Mouse (Mus musculus) right cerebral cortex, adult 2 months (tissue): ENCODE data around the gene Csf1.

Experiments
- DNase-seq, 2 experiments: peaks; one replicate each; pipeline ENCODE4 v3.0.0; 2021 to 2022; ENCODE audit warnings: low spot score in 2 of 2

Csf1 gene

DNA sequence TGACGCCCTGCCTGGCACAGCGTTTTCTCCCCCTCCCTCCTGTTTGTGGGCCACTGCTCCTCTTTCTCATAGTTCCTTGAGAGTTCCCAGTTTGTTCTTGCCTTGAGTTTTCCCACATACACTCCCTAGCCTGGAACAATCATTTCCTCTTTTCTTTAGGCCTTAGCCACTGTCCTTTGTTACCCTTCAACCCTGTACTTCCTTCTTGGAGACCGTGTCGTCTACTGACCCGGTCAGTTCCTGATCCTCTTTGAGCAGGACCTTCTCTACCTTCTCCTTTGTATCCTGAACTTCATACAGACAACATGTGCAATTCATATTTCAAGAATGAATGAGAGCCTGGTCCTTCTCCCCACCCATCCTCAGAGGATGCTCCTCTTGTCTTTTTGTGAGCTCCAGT is 21.0 kb upstream of the Csf1 start:
- no peak for DNase-seq

DNA sequence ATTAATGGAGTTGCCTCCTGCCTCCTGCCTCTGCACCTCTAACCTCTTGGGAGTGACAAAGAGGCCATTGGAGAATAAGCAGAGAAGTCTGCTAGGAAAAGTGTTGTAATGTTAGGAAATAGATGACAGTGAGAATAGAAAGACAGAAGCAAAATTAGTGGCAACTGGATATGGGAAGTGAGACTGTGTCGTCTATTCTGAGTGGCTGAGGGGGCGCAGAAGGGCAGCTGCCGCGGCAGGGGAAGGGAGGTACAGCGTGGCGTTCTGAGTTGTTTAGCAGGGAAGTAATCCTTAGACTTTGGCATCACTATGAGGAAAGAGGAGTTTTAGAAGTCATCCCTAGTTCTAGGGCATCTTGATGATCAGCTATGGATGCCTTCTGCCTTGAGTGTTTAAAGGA is 17.7 kb upstream of the Csf1 start:
- no peak for DNase-seq

DNA sequence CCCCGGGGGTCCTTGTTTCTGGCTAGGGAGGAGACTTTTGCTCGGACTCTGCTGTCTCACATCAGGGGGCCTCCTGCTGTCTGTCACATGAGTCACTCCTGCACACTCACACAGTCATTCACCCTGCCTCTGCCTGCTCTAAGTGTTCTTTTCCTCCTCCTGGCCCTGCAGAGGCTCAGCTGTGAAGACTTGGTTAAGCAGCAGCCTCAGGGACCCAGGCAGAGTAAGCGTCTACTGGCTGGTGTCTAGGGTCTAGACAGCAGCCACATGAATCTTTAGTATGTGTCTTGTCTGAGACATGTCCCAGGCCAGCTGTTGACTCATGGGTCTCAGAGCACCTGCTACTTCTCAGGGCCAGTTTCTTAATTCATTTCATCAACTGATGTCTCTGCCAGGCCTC is 16.0 kb upstream of the Csf1 start:
- no peak for DNase-seq

DNA sequence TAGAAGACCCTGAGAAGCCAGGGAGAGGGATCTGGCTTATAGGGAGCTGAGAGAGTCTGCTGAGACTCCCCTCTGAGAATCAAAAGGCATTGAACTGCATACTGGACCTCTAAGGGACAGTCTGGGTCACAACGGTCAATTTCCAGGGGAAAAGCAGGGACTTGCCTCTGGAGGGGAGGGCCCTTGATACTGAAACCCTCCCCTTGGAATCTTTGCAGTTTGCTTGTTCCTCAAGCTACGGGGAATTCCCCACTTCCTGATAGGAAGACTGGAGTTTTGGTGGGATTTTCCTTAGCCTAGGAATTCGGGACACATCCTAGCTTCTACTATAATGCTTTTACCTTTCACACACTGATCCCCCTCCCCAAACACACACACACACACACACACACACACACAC is 15.5 kb upstream of the Csf1 start:
- DNase-seq = no peak

DNA sequence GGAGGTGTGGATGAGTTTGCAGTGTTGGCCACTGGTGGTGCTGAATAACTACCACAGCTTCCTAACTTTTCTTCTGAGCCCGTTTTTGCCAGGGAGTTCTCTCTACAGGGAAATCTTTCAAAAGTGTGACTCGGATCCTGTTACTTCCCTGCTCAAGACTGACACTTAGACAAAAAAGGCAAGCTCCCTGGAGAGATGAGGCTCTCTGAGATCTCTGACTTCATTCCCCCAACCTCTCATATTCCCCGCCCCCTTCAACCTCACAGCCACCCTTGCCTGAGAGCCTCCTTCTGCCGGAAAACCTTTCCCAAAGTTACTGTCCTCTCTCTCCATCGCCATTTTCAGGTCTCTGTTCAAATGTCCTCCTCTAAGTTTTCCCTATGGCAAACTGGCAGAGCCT is 14.8 kb upstream of the Csf1 start:
- DNase-seq = no peak

DNA sequence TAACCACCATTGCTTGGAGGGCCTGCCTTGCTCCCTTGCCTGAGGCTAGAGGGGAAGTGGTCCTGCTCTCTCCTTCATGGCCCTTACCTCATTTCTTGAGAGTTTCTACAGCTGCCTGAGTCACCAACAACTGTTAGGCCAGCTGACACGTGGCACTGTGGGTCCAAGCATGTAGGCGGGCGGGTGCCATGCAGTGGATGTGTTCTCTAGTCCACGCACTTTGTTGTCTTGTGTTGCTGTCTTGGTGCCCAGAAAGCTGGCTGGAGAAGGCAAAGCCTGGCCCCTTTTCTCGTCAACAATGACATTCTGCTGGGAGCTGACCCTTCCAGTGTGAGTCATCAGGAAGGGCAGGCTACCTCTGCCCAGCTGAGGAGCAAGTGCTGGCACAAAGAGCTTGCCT is 12.6 kb upstream of the Csf1 start:
- no peak for DNase-seq

DNA sequence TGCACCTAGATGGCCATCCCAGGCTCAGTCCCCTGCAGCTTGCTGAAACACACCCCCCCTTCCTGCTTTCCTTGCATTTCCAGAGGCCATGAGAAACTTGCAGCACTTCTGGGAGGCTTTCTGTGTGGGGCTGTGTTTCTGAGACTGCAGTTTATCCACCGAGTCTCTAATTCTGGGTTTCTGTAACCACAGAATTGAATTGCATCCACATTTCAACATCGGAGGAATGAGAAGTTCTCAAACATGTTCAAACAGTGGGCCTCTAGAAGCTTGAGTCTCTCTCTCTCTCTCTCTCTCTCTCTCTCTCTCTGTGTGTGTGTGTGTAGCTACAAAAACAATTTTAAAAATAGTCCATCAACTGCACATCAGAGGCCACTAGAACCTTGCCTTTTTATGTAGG is 9.4 kb upstream of the Csf1 start:
- DNase-seq = no peak

DNA sequence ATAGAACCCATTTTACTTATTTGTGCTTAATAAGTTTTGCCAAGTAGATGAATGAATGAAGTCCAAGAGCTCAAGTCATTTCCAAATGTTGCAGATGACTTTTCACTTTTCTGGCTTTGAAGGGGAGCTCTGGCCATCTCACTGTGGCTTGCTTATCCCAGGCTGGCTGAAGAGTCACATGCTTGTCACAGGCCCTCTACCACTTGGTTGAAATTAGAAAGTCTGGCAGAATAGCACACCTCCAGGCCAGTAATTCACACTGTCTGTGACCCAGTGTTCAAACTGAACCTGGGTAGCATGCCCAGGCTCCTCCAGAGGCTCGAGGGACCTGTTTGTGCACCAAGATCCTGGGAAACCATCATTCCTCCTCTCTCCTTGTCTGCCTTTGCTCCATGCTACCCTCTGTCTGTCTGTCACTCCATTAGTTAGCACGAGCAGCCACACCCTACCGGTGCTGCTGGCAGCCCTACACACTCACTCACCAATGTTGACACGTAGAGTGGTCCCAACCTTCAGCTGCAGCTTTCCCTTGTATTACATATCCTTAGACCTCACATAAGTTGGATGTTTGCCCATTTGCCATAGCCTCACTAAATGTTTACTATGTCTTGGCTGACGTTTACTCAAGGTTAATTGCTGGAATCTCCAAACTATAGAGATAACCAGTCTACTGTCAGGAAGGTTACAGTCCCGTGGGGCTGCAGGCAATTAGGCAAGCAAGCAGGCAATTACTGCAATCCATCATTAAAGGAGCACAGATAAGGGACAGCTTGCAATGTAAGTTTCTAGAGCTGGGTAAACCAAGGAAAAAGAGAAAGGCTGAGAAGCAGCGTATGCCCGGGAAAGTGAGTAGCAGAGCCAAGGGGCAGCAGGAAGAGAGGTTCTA is 8.1 kb upstream of the Csf1 start:
- DNase-seq = no peak

DNA sequence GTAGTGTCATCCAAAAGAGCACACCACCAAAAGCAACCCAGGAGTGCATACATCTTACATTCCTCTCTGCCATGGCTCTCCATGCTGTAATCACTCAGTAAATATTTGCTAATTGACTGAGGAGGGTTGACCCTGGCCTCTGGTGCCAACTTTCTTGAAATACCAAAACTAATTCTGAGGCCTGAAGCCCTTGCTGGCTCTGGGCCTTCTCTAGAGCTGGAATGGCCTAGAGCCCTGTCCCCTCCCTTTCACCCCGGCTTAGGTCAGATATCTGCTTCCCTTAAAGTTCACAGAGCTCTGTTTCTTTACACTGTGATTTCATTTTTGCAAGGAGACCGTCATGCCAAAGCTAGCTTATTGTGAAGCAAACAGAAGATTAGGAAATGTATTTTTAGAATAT is 6.5 kb upstream of the Csf1 start:
- DNase-seq = no peak

DNA sequence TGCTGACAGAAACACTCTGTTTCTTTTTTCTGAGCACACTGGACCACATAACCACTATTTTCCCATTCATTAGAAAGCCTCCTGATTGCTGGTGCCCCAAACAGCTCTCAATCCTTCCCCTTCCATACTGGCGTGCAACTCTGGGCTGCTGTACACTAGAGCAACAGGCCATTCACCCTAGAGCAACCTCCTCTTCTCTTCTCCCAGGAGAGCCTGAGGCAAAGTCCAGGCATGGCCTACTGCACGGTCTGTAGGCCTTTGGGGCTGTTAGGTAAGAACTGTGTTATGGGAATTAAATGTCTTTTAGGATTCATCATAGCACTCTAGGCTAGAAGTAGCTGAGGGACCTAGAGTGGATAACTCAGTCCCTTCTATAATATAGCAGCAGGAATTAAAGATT is 5.7 kb upstream of the Csf1 start:
- DNase-seq = no peak

DNA sequence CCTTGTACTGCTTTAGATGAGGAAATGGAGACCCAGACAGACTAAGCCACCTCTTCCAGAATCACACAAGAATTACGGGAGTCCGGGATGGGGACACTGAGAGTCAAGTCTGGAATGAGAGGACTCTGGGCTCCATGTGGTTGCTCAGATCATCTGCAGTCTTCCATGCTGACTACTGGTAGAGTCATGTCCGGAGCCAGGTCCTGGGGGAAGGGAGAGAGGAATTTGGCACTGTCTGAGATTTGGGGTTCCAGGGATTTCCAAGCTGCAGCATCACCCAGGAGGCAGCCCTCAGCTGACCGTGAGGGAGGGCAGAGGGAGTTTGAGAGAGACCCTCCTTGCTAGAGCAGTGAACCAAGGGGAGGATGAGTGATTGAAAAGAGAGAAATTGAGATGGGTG is 3.3 kb upstream of the Csf1 start:
- DNase-seq = no peak

DNA sequence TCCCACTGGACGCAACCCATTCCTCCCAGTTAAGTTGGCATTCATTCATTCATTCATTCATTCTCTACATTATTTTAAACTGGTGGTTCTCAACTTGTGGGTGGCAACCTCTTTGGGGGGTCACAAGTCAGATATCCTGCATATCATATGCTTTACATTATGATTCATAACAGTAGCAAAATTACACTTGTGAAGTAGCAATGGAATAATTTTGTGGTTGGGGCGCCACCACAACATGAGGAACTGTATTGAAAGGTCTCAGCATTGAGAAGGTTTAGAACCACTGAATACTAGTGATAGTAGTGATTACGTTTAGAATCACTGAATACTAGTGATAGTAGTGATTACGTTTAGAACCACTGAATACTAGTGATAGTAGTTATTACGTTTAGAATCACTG is 1.2 kb upstream of the Csf1 start:
- DNase-seq = no peak

DNA sequence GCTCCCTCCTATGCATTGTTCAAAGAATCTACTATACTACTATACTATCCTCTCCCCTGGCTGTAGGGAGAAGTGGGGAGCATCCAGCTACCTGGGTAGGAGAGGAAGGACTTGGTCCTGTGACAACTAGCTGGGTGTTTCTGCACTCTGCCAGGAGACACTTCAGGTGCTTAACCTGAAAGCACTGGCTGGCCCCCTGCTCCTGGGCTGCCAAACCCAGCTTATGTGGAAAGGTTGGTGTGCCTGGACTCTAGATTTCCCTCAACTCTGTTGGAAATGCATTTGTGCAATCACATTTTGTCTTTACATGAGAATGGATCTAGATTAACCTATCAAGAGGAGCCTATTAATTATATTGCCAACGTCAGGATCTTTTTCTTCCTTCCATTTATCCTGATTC is 502 bp upstream of the Csf1 start:
- DNase-seq = no peak

DNA sequence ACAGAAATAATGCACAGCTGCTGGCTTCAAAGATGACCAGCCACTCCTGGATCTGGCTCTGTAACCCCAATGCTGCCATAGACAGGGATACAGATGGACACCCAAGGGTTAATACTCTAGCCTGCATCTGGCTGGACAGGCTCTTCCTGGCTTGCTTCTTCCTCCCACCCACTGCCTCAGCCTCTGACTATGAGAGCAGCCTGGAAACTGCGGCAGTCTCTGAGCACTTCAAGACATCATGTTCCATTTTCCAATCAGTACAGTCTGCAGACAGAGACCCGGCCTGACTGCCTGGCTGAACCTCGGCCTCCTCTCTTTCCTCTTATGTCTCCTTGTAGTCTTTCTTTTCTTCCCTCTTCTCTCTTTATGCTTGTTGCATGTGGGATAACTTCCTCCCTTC is 1.6 kb downstream of the Csf1 start:
- peak in 1 of 2 experiments; percentile 50 for DNase-seq

DNA sequence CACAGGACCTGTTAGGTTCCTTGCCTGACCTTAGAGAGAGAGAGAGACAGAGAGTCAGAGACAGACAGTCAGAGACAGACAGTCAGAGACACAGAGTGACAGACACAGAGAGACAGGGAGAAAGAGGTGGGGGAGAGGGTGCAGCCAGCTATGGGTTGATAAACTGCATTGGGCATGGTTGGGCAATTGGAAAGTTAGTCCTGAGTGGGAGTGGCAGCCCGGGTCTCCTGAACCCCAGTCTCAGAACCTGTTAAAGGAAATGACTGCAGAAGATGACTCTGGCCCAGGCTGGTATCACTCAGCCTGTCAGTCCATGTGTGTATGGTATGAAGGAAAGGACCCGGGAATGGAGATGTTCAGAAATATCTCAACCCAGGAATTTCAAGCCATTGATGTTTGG is 2.1 kb downstream of the Csf1 start:
- DNase-seq = no peak

DNA sequence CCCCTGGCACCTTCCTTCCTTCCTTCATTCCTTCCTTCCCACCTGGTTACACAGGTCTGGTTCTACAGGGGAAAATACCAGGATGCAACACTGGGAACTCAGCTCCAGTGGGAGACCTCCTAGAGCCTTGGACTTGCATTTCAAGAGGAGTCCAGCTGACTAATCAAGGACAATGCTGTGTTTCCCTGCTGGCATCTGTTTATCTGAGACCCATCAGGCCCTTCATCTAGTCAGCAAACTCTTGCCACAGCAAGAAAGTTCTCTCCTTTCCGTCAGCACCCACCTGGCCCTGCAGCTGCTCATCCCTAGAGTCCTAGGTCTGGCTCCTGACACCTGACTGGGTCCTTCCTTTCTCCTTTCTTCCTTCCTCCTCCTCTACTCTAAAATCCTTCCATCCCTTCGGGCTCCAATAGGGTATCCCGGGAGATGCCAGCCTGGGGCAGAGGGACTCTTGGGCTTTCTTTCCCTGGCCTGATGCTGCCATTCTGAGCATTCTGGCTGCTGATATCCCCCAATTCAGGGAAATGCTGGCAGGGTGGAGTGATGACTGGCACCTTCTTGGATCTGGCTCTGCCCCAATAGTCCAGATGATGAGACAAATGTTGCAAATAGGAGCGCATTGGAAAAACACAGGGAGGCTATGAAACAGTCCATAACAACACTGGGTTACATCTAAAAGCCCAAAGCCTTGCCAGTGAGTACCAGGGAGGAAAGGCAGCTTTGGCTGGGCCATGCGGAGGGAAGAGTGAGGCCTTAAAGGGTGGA is 2.7 kb downstream of the Csf1 start:
- no peak for DNase-seq

DNA sequence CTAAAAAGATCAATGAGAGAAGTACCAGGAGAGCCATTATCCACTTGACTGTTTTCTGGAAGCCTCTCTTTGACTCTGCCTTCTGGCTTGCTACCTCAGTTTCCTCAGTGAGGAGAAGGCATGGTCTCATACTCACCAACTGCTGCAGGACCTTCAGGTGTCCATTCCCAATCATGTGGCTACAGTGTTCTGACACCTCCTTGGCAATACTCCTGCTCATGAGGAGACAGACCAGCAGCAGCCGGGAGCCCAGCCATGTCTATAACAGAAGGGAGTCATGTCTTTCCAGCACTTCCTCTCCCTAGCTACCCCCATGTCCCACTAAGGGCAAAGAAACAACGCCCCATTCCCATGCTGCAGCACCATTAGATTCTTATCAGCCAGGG is 3.8 kb downstream of the Csf1 start:
- no peak for DNase-seq

DNA sequence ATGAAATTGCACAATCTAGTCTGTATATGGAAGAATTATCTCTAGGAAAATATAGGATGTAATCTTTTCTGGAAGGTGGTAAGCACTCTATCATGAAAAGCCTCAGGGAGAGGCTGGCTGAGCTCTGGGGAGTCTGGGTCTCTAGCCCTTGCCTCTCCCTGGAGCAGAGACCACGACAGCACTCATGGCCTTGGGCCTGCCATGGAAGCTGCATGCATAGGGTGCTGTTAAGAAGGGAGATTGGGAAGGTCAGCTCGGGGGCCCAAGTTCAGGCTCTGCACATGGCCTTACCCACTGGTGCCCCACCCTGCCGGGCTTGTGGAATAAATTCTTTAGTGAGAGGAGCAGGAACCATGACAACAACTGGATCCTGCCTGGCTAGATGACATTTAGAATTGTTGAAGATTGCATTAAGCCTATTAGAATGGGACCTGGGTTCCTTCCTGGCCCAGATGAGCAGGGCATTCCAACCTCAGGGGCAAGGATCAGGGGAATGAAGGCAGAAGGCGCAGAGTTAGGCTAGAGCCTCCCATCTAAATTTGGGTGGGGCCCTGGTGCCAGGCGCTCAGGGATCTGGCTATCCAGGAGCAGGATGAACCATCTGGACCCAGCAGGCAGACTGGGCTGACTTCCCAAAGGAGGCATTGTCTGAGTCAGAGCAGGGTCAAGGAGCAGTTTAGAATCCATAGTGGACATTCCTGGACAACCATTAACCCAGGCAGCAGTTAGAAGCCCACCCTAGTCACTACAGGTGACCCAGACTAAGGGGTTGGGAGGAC is 4.4 kb downstream of the Csf1 start:
- no peak for DNase-seq

DNA sequence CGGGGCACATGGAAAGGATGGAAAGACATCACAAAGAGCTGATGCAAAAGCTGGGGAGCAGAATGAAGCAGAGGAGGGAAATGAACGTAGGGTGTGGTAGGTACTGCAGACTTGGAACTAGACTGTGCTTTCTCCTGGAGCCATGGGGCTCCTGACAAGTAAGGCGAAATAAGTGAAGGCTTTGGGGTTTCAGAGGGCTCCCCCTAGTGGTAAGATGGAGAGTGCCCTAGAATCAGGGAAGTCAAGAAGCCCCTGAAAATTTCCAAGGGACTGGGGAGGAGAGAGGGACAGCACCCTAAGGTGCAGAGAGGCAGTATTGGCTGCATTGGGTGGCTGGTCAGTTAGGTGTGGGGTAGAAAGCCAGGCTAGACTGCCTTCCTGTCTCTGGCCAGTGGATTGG is 5.6 kb downstream of the Csf1 start:
- DNase-seq = peak; percentile 67 to 73

DNA sequence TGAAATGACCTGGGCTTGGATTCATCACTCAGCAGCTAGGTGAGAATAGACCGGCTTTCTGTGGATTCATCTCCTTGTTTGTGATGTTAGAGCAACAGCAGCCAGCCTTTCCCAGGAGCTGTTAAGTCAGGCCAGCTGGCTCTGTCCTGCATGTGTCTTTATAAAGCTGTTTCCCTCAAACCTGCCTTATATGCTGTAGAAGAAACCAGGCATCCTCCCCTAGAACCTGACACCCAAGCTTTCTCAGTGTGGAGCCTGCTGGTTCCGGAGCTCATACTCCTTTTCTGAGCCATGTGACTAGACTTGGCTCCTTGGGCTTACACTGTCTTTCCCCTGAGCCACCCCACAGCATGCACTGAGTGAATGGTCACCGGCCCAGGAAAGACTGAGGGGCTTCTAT is 8.7 kb downstream of the Csf1 start:
- no peak for DNase-seq

DNA sequence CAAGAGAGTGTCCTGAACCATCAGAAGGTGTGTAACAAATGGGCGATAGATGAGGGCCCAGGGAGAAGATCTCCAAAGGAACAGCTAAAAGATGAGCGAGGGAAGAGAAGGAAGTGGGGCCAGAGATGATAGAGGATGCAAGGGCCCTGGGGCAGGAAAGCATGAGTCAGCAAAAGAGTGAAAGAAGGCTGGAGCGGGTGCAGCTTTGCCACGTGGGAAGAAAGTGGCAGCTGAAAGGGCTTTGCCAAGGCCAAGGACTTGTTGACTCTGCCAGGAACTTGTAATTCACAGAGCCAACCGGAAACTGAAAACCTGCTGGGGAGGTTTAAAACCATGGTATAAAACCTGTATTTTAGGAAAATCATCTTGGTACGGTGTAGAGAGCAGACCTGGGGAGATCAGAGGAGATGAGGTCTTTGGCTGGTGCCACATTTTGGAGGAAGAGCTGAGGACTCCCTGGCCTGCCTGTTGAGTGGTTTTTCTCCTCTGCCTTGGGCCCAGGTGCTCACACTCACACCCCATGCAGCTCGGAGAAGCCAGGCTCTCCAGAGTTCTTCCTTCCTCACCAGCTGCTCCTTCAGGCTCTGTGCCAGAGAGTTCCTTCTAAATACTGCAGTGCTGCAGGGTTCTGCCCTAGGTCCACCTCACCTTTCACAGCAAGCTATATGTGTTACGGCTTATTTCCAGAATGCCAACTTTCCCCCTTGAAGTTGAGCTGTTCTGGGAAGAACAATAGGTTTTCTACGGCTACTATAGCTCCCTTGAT is 9.3 kb downstream of the Csf1 start:
- no peak for DNase-seq

DNA sequence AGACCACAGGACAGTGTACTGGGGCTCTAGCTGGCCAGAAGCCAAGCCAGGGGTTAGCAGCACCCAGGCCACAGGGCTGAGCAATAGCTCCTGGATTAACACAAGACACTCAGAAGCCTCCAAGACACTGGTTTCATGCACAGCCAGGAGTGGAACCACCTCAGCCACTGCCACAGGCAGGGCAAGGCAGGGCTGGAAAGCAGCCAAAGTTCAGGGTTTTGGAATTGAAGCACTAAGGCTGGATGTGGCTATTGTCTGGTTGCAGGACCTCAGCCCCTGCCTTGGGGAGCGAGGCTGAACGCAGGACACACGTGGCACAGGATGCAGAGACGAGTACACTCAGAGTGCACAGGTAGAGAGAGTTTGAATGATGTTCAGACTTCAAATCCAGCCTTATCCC is 10.8 kb downstream of the Csf1 start:
- DNase-seq = no peak
